Mouse (Mus musculus): ENCODE measurements around the gene Chd2.

- TF ChIP-seq CTCF (IDR thresholded peaks at IDR 0.05; ENCODE audit: control insufficient read depth, insufficient read depth, insufficient read length) = no peak
- TF ChIP-seq CEBPB (IDR thresholded peaks at IDR 0.05; ENCODE audit: low read depth) = no peak
Observed at GRCm38 (mm10) chr7:73378034-73378433, 163.6 kb downstream of the Chd2 start.
